8 mouse cellular contexts compared by ENCODE assay signal in genomic region chr9:100415328-100415979, GRCm38 (mm10).
A peak's percentile ranks its signal among the peaks of the same experiment; 100 is the strongest.
DNase-seq lines count a peak whose midpoint lies in the region; ATAC-seq lines count a peak whose summit lies in the region.

No protein-coding gene starts in this region.

- no peak overlapping the region for H3K9ac ChIP-seq in embryonic facial prominence, embryonic 11.5 days (replicated peaks; ENCODE audit: low read length)
- H3K9ac ChIP-seq in hindbrain, embryonic 15.5 days, result no peak overlapping the region
- H3K9ac ChIP-seq in midbrain, embryonic 16.5 days (ENCODE audit: low read depth, low read length), result no peak overlapping the region

- H3K27ac ChIP-seq in embryonic facial prominence, embryonic 11.5 days (replicated peaks; ENCODE audit: low read depth, low read length), result no peak overlapping the region
- no peak overlapping the region for H3K27ac ChIP-seq in embryonic facial prominence, embryonic 10.5 days (replicated peaks)
- H3K27ac ChIP-seq in hindbrain, embryonic 15.5 days (replicated peaks), result no peak overlapping the region
- no peak overlapping the region for H3K27ac ChIP-seq in midbrain, embryonic 16.5 days (ENCODE audit: low read length)

- no peaks in the 10 kb centered on the region for H3K36me3 ChIP-seq in embryonic facial prominence, embryonic 11.5 days (replicated peaks; ENCODE audit: control insufficient read depth, insufficient read depth, low read depth, low read length)
- H3K36me3 ChIP-seq in embryonic facial prominence, embryonic 10.5 days (replicated peaks), result no peaks in the 10 kb centered on the region
- H3K36me3 ChIP-seq in hindbrain, embryonic 15.5 days, result no peaks in the 10 kb centered on the region
- H3K36me3 ChIP-seq in midbrain, embryonic 16.5 days (ENCODE audit: control insufficient read depth, insufficient read depth, low read length), result no peaks in the 10 kb centered on the region

- no peaks in the 10 kb centered on the region for H3K9me3 ChIP-seq in embryonic facial prominence, embryonic 11.5 days (replicated peaks; ENCODE audit: control insufficient read depth, low read length)
- H3K9me3 ChIP-seq in embryonic facial prominence, embryonic 10.5 days, result no peaks in the 10 kb centered on the region
- no peaks in the 10 kb centered on the region for H3K9me3 ChIP-seq in hindbrain, embryonic 15.5 days
- no peaks in the 10 kb centered on the region for H3K9me3 ChIP-seq in midbrain, embryonic 16.5 days (replicated peaks; ENCODE audit: control insufficient read depth, low read length, poor library complexity, severe bottlenecking)

- 0 out of 2 replicates have a peak, but pooled peaks have one; percentile 44 for ATAC-seq in embryonic facial prominence, embryonic 11.5 days (replicated peaks; ENCODE audit: insufficient number of reproducible peaks, low FRiP score, low TSS enrichment, low read depth)
- ATAC-seq in hindbrain, embryonic 15.5 days (ENCODE audit: low FRiP score, low read depth), result peak; percentile 81
- ATAC-seq in midbrain, embryonic 16.5 days, result peak; percentile 75
- ATAC-seq in CD4-positive, CD25-positive, alpha-beta regulatory T cell, adult 4 months, result no peak

- DNase-seq in embryonic facial prominence, embryonic 11.5 days (ENCODE audit: low spot score), result peak; percentile 23
- no peak for DNase-seq in embryonic facial prominence, embryonic 10.5 days (ENCODE audit: low spot score)
- peak; percentile 24 for DNase-seq in adipocyte (ENCODE audit: low spot score)
- DNase-seq in layer of hippocampus, postnatal 25 days (ENCODE audit: extremely low spot score in 1 of 2, low spot score in 1 of 2), result peak; percentile 28 to 66
- no peak for DNase-seq in urinary bladder, postnatal 25 days (ENCODE audit: low spot score)

- no peaks in the 10 kb centered on the region for H3K27me3 ChIP-seq in embryonic facial prominence, embryonic 11.5 days (ENCODE audit: control insufficient read depth, insufficient read depth, low read length)
- no peaks in the 10 kb centered on the region for H3K27me3 ChIP-seq in embryonic facial prominence, embryonic 10.5 days (replicated peaks; ENCODE audit: low read depth, poor library complexity, severe bottlenecking)
- no peaks in the 10 kb centered on the region for H3K27me3 ChIP-seq in hindbrain, embryonic 15.5 days
- no peaks in the 10 kb centered on the region for H3K27me3 ChIP-seq in midbrain, embryonic 16.5 days (ENCODE audit: control insufficient read depth, insufficient read depth, low read depth, low read length)

- WGBS in embryonic facial prominence, embryonic 11.5 days, result 74% methylated on average over 7 of the region's 7 CpGs
- WGBS in embryonic facial prominence, embryonic 10.5 days, result 86% methylated on average over 7 of the region's 7 CpGs
- 31% methylated on average over 7 of the region's 7 CpGs for WGBS in hindbrain, embryonic 15.5 days
- 29% methylated on average over 7 of the region's 7 CpGs for WGBS in midbrain, embryonic 16.5 days

- H3K4me2 ChIP-seq in embryonic facial prominence, embryonic 11.5 days (ENCODE audit: low read depth, low read length), result no peak overlapping the region
- 0 out of 2 replicates have a peak overlapping the region, but pooled peaks have one; percentile 6 for H3K4me2 ChIP-seq in hindbrain, embryonic 15.5 days
- no peak overlapping the region for H3K4me2 ChIP-seq in midbrain, embryonic 16.5 days (ENCODE audit: low read length)

- H3K4me3 ChIP-seq in embryonic facial prominence, embryonic 11.5 days (ENCODE audit: low read depth, low read length), result no peak overlapping the region
- H3K4me3 ChIP-seq in embryonic facial prominence, embryonic 10.5 days, result no peak overlapping the region
- no peak overlapping the region for H3K4me3 ChIP-seq in hindbrain, embryonic 15.5 days
- H3K4me3 ChIP-seq in midbrain, embryonic 16.5 days (ENCODE audit: low read depth, low read length), result no peak overlapping the region

- H3K4me1 ChIP-seq in embryonic facial prominence, embryonic 11.5 days (ENCODE audit: control insufficient read depth, insufficient read depth, low read length), result no peaks in the 10 kb centered on the region
- H3K4me1 ChIP-seq in embryonic facial prominence, embryonic 10.5 days, result peaks cover 14% of the 10 kb centered on the region
- H3K4me1 ChIP-seq in hindbrain, embryonic 15.5 days (replicated peaks), result peaks cover 9% of the 10 kb centered on the region
- peaks cover 2% of the 10 kb centered on the region; the same call in 1 of the 2 replicates for H3K4me1 ChIP-seq in midbrain, embryonic 16.5 days (ENCODE audit: control insufficient read depth, insufficient read depth, low read length)

Comparison
In these comparisons a context has a peak if more than half of its experiments do, and no peak if none do; other contexts are left out.
1. DNase-seq: peak in embryonic facial prominence, embryonic 11.5 days (single experiment), adipocyte (single experiment) and layer of hippocampus, postnatal 25 days (2 of 2); none in embryonic facial prominence, embryonic 10.5 days (single experiment) and urinary bladder, postnatal 25 days (single experiment).